Mouse (Mus musculus) stomach, postnatal 0 days (tissue): ENCODE measurements around the gene Jmjd7. TPM values are rescaled to one million over a fixed set of nuclear protein-coding genes. Genes with fewer than 3 reads are reported as not detected.
A peak's percentile ranks its signal among the peaks of the same experiment; 100 is the strongest.

Experiments used
- ATAC-seq: fragments of 200-750 bp; cut with Nextera tagmentation; 2 replicates; pipeline ENCODE4 v1.8.0; 2017; ENCODE audit not compliant: low FRiP score, low TSS enrichment
- DNase-seq: peaks from one replicate; pipeline ENCODE4 v3.0.0-alpha.2; 2016; ENCODE audit warnings: low spot score
- H3K27ac ChIP-seq: fragments of 300-500 bp; sonication (generic); replicated peaks from 2 replicates; pipeline ENCODE4 v1.5.1; 2014; ENCODE audit warnings: mild to moderate bottlenecking, control low read depth
- H3K27me3 ChIP-seq: fragments of 300-500 bp; sonication (generic); 2 replicates; pipeline ENCODE4 v1.6.1; 2014; ENCODE audit warnings: low read length; ENCODE audit not compliant: control insufficient read depth, insufficient read depth
- H3K36me3 ChIP-seq: fragments of 300-500 bp; sonication (generic); 2 replicates; pipeline ENCODE4 v1.6.1; 2014; ENCODE audit warnings: low read length, mixed read lengths; ENCODE audit not compliant: control insufficient read depth, insufficient read depth
- H3K4me1 ChIP-seq: fragments of 300-500 bp; sonication (generic); replicated peaks from 2 replicates; pipeline ENCODE4 v1.6.1; 2014; ENCODE audit warnings: antibody characterized with exemption; ENCODE audit not compliant: control insufficient read depth, insufficient read depth
- H3K4me2 ChIP-seq: fragments of 300-500 bp; sonication (generic); replicated peaks from 2 replicates; pipeline ENCODE4 v1.6.1; 2014; ENCODE audit warnings: low read depth, mild to moderate bottlenecking, control low read depth, moderate library complexity
- H3K4me3 ChIP-seq: fragments of 300-500 bp; sonication (generic); 2 replicates; pipeline ENCODE4 v1.5.1; 2014; ENCODE audit warnings: low read depth, low read length, control low read depth
- H3K9ac ChIP-seq: fragments of 300-500 bp; sonication (generic); 2 replicates; pipeline ENCODE4 v1.6.1; 2014; ENCODE audit warnings: mild to moderate bottlenecking, low read length, control low read depth, mixed read lengths
- H3K9me3 ChIP-seq: fragments of 300-500 bp; sonication (generic); 2 replicates; pipeline ENCODE4 v1.6.1; 2016; ENCODE audit warnings: low read length; ENCODE audit not compliant: control insufficient read depth
- CTCF ChIP-seq: IDR thresholded peaks from 2 replicates; pipeline ENCODE4 v1.5.1; 2016; ENCODE audit warnings: antibody characterized with exemption, low read depth, mild to moderate bottlenecking, moderate library complexity
- EP300 ChIP-seq: optimal IDR thresholded peaks from 2 replicates; pipeline ENCODE3; 2016; ENCODE audit warnings: antibody characterized with exemption
- WGBS: fragments of 180-500 bp; shearing (Covaris S2); extraction: QIAGEN DNeasy Blood & Tissue Kit; methylation state at CpG from one replicate; pipeline ENCODE4 v1.1.7; 2014; 5-methylcytosine and 5-hydroxymethylcytosine counted together
- polyA plus RNA-seq: library from polyadenylated mRNA; unstranded; fragments of >200 nt; fragmentation: Nextera tagmentation; extraction: Ambion mirVana; gene quantifications from 2 replicates; pipeline ENCODE4 v1.2.1, GENCODE M21; 2015

Jmjd7 gene
- polyA plus RNA-seq, 1 experiment from 2014 or later, result 12.7 TPM

DNA sequence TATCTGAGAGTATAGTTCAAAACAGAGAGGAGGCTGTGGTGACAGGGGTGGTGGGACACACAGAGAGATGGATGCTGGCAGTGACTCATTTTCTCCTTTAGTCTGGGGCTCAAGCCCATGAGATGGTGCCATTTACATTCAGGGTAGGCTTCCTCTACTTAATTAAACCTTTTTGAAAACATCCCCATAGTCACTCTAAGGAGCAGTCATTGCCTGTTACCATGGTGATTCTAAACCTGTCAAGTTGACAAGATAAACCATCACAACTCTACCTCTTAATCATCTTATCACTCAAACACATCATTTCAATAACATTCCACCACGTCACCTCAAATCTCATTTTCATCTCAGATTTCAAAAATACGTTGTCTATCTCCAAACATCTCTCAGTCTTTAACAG is 23.3 kb upstream of the Jmjd7 start:
- 0 out of 2 replicates have a peak, but pooled peaks cover 2% of the 10 kb centered on the region for H3K36me3 ChIP-seq
- H3K27ac ChIP-seq, result no peak overlapping the region
- DNase-seq (no peak), ATAC-seq (no peak)
- H3K4me2 ChIP-seq, result no peak overlapping the region
- H3K27me3 ChIP-seq, result no peaks in the 10 kb centered on the region
- no peak overlapping the region for H3K9ac ChIP-seq
- TF ChIP-seq EP300, result no peak
- no peak for TF ChIP-seq CTCF
- H3K9me3 ChIP-seq, result no peaks in the 10 kb centered on the region
- no peaks in the 10 kb centered on the region for H3K4me1 ChIP-seq
- 80% methylated on average over 2 of the region's 2 CpGs for WGBS
- no peak overlapping the region for H3K4me3 ChIP-seq

- 96% methylated on average over 7 of the region's 7 CpGs for WGBS
Measured at GRCm38 (mm10) chr2:120006696-120007095, 20.6 kb upstream of the Jmjd7 start.

GRCm38 (mm10) chr2:120007680-120008210 is 19.5 kb upstream of the Jmjd7 start:
- TF ChIP-seq CTCF (no peak), EP300 (no peak)
- Histone ChIP-seq H3K27ac (no peak overlapping the region; the same call in 1 of the 2 replicates), H3K4me1 (no peaks in the 10 kb centered on the region), H3K27me3 (no peaks in the 10 kb centered on the region), H3K4me2 (no peak overlapping the region), H3K9me3 (no peaks in the 10 kb centered on the region), H3K4me3 (no peak overlapping the region), H3K9ac (no peak overlapping the region), H3K36me3 (no peaks in the 10 kb centered on the region; the same call in 1 of the 2 replicates)
- DNase-seq (no peak), ATAC-seq (no peak)
- WGBS, result 63% methylated on average over 4 of the region's 4 CpGs

More at GRCm38 (mm10) chr2:120006696-120007095, 20.6 kb upstream of the Jmjd7 start:
- TF ChIP-seq EP300 (no peak), CTCF (no peak)
- H3K4me2 ChIP-seq, result no peak overlapping the region
- ATAC-seq (no peak), DNase-seq (no peak)
- H3K4me1 ChIP-seq, result no peaks in the 10 kb centered on the region
- H3K36me3 ChIP-seq, result no peaks in the 10 kb centered on the region; the same call in 1 of the 2 replicates
- H3K4me3 ChIP-seq, result no peak overlapping the region
- no peaks in the 10 kb centered on the region for H3K9me3 ChIP-seq
- no peak overlapping the region for H3K27ac ChIP-seq
- no peaks in the 10 kb centered on the region for H3K27me3 ChIP-seq
- H3K9ac ChIP-seq, result no peak overlapping the region

DNA sequence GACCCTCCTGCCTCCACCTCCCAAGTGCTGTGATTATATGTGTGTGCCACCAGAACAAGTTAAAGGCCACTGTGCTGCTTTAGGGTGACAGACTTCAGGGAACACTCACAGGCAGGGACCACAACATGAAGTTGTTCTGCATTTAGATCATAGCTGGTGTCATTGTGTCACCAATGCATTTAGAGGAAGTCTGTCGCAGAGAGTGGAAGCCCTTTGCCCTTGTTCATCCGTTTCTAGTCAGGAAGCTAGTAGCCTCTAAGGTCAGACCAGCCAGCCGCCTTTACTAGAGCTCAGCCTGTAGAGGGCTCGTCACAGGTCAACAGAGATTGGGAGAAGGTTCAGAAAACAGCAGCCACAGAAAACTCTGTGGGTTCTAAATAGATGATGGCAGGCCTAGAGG is 18.6 kb upstream of the Jmjd7 start:
- 50% methylated on average over 4 of the region's 4 CpGs for WGBS
- H3K9ac ChIP-seq, result no peak overlapping the region
- H3K9me3 ChIP-seq, result no peaks in the 10 kb centered on the region
- TF ChIP-seq CTCF (no peak), EP300 (no peak)
- DNase-seq, result no peak
- ATAC-seq, result no peak
- no peak overlapping the region for H3K4me3 ChIP-seq
- H3K4me1 ChIP-seq, result no peaks in the 10 kb centered on the region
- no peak overlapping the region for H3K27ac ChIP-seq
- no peaks in the 10 kb centered on the region for H3K27me3 ChIP-seq
- H3K36me3 ChIP-seq, result no peaks in the 10 kb centered on the region; the same call in 1 of the 2 replicates
- no peak overlapping the region for H3K4me2 ChIP-seq

DNA sequence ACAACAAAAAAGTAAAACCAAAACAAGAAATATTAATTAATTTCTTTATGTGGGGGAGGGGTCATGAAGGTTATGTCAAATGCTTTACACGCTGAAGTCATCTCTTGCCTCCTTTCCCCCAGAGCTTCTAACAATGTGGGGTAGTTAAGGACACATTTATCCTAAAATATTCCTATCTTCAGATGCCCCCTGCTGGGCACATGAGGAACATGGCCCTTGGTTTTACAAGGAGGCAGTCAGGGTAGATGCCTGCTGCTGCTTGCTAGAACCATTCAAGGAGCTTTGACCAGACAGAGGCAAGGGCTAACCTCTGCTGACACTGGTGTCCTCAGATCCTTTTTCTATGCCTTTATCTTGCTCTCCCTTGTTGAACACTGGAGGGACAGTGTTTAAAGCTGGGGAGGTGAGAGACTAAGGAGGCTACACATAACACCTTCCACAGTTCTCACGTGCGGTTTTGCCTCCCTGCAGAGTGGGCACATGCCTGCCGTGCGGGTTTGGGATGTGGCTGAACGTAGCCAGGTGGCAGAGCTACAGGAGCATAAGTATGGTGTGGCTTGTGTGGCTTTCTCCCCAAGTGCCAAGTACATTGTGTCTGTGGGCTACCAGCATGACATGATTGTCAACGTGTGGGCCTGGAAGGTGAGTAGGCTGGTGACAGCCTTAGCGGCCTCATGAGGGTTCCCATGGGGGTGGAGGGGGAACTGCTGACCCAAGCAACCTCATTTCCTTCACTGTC is 15.7 kb upstream of the Jmjd7 start:
- 76% methylated on average over 8 of the region's 8 CpGs for WGBS
- ATAC-seq (peak; percentile 45), DNase-seq (peak; percentile 55)
- peaks cover under 1% of the 10 kb centered on the region; the same call in 1 of the 2 replicates for H3K36me3 ChIP-seq
- no peak overlapping the region for H3K4me3 ChIP-seq
- TF ChIP-seq EP300 (no peak), CTCF (peak; percentile 87)
- no peaks in the 10 kb centered on the region for H3K27me3 ChIP-seq
- H3K9me3 ChIP-seq, result no peaks in the 10 kb centered on the region
- H3K4me2 ChIP-seq, result no peak overlapping the region
- no peak overlapping the region for H3K9ac ChIP-seq
- H3K27ac ChIP-seq, result no peak overlapping the region
- H3K4me1 ChIP-seq, result no peaks in the 10 kb centered on the region

- no peak for ATAC-seq
- TF ChIP-seq CTCF (no peak), EP300 (no peak)
- Histone ChIP-seq H3K4me1 (no peaks in the 10 kb centered on the region), H3K9me3 (no peaks in the 10 kb centered on the region), H3K4me2 (no peak overlapping the region), H3K36me3 (peaks cover 3% of the 10 kb centered on the region; the same call in 1 of the 2 replicates), H3K27me3 (no peaks in the 10 kb centered on the region), H3K27ac (no peak overlapping the region), H3K4me3 (no peak overlapping the region), H3K9ac (no peak overlapping the region)
- WGBS, result 86% methylated on average over 13 of the region's 13 CpGs
- DNase-seq, result no peak
Measured at GRCm38 (mm10) chr2:120012924-120013323, 14.4 kb upstream of the Jmjd7 start.
